Mouse (Mus musculus) lung, postnatal 36 days (tissue): ENCODE data around the gene Gm43064.

Source experiments
- DNase-seq: peaks from one replicate; pipeline ENCODE4 v3.0.0; 2022; ENCODE audit warnings: mixed read lengths

The Gm43064 gene

DNA sequence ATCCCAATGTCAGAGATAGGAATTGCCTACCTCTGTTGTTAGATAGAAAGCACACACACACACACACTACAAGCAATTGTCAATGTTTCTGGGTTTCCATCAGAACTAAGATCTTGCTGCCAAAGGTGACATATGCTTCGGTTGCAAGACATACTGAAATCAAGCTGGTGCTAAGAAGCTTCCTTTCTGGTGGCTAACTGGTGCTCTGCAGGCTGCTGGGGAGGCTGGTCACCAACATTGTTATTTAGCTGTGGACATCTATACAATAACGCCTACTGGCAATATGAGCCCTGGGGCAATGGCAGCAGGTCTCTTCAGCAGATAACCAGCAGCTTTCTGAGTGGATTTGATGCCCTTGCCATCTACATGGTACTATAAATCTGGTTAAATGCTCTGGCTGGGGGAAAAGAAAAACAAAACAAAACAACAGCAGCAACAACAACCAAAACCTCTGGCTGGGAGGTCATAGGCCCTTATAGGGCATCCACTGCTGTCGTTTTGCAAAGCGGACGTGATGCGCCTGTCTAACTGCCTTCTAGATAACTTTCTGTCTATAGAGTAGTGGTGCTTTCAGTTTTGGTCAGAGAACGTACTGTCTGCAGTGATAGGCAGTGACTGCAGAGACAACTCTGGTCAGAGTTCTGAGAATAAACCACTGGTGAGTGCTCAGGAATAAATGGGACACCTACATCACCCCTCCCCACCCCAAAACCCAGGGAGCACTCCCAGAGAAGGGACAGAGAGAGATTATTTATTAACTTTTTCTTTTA, 47.8 kb downstream of the Gm43064 start:
- DNase-seq, result no peak

DNA sequence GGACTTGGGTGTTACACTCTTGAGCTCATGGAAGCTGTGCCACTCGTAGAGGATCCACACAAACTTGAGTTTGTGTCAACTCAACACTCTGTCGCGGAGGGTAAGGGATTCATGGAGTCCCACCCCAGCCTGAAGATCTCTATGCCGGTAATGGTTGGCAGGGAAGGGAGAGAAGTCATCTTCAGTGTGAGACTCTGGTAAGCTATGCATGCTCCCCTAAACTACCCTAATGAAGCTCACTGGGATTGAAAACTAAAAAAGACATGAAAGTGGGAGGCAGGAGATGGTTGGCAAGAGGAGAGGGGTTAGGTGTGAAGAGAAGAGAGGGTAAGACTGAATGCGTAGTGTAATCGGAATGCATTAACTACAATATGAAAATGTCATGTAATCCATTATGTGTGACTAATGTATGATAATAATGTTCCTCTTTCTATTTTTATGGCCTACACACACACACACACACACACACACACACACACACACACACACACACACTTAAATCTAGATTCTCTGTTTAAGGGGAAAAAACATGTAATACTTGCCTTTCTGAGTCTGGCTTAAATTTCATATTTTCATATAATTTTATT, 48.7 kb downstream of the Gm43064 start:
- DNase-seq, result no peak

DNA sequence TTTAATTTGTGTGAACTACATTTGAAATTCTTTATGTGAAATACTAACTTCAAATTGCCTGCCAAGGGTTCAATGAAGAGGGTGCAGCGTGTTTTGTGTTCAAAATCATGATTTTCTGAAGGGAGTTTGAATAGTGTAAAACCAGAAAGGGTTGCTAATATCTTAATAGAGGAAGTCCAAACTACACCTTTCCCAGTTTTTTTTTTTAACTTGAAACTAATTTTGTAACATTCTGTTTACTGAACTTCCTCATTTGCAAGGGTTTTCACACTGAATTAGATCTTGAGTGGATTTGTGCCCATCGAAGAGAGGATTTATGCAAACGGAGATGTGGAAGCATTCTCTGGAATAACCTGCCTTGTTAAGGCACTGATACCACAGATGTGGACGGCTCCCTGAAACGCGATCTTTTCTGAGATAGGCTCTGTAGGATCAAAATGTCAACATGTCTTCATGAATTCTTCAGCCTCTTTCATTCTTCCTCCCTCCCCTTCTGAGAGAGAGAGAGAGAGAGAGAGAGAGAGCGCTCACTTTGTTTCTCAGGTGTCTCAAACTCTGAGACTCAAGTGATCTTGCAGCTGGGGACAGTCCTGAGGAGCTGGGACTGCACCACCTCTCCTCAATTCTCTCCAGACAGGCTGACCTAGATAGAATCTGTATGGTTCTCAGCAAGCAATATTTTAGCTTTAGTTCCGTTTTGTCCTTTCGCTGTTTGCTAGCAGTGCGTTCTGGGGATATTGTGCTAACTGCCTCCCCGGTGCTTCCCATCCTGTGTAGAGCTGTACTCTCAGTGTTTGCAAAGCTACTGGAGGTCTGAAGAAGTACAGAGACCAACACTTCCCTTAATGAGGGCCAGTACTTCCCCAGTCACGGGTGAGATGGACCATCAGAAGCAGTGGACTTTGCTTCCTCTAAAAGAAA, 49.8 kb downstream of the Gm43064 start, which contains the start of gene Ptpn22:
Ptpn22 (plus strand) TSS at position 915 of the 921 bp plus-strand sequence.
- peak; percentile 65 for DNase-seq

DNA sequence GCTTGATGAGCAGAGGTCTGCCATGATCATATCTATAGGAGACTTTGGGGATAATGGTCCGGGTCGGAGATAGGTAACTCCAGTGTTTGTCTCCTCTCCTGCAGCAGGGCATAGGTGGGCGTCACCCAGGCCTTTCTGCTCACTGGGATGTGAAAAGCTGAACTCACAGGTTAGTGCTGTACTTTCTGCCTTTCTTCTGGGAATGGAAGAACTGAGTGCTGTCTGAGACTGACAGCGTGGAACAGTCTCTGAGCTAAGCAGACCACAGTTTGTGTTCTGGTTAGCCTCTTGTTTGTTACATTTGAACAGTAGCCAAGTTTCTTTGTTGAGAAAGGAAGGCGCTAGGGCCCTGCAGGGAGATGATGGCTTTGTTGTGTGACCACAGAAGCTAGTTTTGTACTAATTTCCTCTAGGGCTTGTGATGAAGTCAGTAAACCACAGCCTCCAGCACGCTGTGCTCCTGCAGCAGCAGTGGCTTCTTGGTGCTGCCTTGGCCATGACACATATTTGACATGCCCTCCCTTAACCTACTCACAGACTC, 50.5 kb downstream of the Gm43064 start:
- DNase-seq, result peak; percentile 80

DNA sequence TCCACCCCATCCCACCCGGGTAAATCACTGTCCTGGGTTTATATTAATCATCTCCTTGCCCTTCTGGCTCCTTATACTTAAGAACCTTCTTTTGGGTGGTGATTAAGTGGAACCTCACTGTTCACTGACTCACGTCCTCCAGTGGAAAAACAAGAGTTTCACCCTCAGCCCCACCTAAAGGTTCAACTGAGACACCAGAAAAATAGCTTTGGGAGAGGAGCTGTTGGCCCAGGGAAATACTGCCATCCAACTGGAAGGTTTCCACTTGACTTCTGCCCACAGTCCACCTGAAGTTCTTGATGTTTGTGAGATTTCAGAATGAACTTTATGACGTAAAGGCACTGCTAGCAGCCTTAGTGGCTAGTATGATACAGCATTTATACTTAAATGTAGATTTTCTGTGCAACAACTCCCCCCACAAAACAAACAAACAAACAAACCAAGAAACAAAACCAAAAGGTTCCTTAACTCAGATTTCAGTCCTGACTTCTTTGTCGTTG, 53.4 kb downstream of the Gm43064 start:
- DNase-seq, result no peak

DNA sequence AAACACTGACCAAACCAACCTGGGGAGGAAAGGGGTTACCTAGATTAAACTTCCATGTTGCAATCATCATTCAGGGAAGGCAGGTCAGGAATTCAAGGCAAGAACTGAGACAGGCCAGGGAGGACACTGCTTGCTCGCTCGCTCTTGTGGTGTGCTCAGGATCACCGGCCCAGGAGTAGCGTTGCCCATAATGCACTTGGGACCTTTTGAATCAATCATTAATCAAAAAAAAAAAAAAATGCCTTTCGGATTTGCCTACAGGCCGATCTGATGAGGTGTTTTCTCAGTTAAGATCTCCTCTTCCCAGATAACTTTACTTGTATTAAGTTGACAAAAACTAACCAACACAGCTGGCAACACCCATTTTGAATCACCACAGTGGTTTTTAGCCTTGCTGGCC, 54.8 kb downstream of the Gm43064 start:
- no peak for DNase-seq

DNA sequence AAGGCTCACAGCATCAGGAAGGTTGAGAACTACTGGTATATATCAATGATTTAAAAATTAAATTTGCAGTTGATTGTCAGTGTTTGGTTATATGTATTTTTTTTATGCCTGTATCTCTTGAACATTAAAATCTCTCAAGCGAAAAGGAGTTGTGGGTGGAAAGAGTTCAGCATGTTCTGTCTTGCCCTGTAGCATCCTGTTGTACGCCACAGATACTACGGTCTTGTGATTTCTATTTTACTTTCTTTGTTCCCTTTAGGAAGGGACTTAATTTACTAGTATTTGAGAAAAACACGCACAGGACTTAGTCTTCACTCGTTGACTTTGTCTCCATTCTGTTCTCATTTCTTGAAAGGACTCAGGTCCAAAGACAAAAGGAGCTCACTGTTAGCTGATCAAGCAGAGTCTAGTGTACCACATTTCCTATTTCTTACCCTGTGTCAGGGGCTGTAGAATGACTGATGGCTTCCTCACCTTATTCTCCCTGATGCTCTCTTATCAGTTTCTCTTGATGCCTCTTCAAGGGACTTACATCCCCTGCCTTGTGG, 58.1 kb downstream of the Gm43064 start:
- DNase-seq, result no peak

DNA sequence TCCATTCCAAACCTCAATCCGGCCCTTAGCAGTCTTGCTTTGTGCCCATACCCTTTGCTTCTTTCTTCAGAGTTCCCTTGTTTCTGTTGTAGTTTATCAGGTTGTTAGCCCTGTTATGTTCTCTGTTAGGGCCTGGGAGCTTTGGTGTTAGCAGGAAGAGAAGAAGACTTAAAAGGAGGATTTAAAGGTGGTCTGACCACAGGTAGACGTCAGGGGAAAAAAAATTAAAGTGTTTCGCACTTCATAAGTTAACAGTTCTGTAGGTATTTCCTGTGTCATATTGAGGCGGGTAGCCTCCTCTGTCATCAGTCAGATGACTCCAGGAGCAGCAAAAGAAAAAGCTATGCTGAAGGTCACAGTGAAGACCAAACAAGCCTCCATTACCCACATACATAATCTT, 58.6 kb downstream of the Gm43064 start:
- no peak for DNase-seq

DNA sequence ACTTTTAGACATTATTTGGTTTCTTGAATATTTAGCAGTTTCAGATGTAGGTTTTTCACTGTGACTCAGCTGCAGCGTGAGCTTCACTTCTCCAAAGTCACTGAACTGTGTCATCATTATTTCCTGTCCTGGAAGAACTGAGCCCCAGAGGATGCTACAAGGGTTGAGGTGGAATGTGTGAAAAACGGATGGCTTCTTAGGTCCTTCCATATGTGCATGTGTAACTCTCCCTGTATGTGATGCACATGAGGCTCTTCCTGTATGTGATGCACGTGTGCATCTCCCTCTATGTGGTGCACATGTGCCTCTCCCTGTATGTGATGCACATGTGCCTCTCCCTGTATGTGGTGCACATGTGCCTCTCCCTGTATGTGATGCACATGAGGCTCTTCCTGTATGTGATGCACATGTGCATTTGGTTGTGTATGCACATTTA, 63.3 kb downstream of the Gm43064 start:
- peak; percentile 30 for DNase-seq

DNA sequence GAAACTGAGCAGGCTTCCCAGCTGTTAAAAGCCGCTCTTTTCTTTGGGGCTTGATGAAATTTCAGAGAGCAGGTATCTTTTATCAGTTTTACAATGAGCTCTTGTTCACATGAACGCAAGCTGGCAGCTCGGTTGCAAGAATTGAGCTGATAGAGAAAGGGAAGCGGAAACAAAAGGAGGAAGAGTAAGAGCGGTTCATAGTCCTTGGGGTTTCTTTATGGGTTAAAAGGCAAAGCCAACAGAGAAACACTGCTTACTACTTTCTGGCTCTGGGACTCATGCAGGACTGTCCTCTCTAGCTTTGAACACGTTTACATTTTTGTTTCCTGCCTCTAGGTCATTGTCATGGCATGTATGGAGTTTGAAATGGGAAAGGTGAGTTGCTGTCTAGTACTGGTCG, 65.0 kb downstream of the Gm43064 start:
- DNase-seq, result no peak

DNA sequence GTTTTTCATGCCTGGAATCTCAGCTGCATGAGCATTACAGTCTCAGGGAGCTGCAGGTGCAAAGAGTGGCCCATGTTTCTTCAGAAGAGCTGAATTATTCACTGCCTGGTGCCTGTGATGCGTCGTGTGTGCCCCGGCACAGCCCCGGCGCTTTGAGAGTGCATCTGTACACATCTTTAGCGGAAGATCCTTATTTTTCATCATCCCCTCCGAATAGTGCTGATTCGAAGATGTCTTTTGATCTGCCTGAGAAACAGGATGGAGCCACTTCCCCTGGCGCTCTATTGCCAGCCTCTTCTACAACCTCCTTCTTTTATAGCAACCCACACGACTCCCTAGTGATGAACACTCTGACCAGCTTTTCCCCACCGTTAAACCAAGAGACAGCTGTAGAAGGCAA, 76.6 kb downstream of the Gm43064 start:
- no peak for DNase-seq

DNA sequence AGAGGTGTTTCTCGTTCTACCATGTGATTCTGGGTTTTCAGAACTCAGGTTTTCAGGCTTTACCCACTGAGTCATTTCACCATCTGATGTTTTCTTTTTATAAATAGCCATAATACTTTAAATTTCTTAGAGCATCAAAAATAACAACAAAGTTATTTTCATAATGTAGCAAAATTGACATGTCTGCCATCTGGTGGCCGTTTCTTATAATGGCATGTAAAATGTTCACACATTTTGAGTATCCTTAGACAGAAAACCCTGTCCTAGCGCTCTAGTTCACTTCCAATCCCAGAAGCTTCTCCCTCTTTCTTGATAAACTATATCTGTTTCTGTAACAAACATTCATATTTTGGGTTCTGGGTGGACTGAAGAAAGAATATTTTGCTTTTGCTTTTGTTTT, 78.2 kb downstream of the Gm43064 start:
- peak; percentile 78 for DNase-seq
